Mouse (Mus musculus): ENCODE results near the gene Crim1.

DNA sequence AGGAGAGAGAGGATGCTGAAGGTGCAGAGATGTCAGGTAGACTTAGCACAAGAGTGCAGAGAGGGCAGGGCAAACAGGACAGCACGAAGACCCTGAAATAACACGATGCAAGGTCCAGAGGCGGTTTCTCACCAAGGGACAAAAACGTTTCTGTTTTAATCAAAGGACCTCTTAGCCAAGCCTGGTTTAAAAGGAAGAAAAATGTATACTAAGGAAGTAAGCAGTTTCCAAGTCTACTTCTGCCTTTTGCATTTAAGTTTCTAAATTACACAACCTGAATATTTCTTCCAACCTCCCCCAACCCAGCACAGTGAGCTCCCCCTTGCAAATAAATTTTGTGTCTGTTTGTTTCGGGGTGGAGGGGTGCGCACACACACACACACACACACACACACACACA, 173.1 kb downstream of the Crim1 start:
- no peak for TF ChIP-seq CTCF (IDR thresholded peaks at IDR 0.05; ENCODE audit: extremely low read depth, insufficient read length, insufficient replicate concordance, low read depth, low read length)
- TF ChIP-seq POLR2A (IDR thresholded peaks at IDR 0.05; ENCODE audit: low read depth, low read length), result no peak

Data from small intestine, adult 2 months (tissue).